Mouse (Mus musculus) gastrocnemius, adult 8-10 months (tissue): ENCODE measurements at regions not wholly inside any gene's neighbourhood (a gene's known extent, or its start where the extent isn't known, plus 50 kb on each side); places are given as distances from the start of the nearest gene placed in this dataset.

Experiments used
- DNase-seq, 2 experiments: peaks; one replicate each; pipeline ENCODE4 v3.0.0; 2022; ENCODE audit warnings: low spot score in 2 of 2

DNA sequence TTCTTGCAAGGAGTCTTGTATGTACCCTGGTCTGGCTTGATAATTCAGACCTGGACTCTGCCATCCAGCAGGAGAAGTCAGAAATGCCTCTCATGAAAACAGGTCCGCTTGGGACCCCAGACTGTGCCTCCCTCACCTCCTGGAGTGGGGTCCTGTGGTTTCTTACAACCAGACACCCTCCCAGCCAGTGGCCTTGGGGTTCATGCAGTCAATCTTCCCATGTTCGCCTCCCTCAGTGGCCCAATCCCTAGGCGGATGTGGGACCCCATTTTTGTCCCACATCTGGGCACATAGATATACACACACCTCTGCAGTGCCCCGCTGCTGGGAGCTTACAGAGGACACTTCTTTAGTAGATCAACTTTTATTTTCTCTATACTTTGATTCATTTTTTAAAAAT is 217.7 kb downstream of the Lrfn2 start:
- no peak for DNase-seq

DNA sequence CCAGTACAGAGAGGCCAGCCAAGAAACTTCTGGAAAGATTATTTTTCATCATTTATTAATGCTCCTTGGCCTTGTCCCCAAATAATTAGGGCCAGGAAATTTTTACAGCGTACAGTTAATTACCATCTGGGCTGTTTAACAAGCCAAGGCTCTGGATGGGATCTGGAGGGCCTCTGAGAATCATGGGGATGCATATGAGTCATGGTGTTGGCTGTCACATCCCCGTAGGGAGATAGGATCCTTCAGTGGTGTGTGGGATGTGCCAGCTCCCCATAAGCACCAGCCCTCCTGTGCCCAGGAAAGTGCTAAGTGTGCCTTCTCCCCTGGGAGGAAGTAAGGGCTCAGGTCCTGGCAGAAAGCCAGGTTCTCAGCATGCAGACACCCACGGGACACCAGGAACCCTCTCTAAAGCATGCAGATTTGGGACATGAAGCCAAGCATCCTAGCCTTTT is 218.8 kb downstream of the Lrfn2 start:
- DNase-seq, result peak; percentile 21 to 31

DNA sequence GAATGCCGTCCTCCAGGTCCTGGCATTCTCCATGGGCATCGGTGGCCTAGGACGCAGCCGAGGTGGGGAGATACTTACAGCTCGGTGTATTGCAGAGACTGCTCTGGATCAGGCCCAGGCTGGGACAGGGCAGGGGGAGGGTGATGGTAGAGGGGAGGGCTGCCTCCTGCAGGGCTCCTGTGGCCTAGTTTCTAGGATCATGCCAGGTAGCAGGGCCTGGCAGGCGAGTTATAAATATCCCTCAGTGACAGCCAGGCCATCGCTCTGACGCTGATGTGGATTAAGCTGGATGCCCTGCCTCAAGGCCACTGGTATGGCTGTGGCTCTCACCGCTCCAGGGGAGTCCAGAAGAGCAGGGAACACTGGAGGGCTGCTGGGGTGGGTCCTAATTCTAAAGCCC is 221.8 kb downstream of the Lrfn2 start:
- peak in 1 of 2 experiments; percentile 30 for DNase-seq

DNA sequence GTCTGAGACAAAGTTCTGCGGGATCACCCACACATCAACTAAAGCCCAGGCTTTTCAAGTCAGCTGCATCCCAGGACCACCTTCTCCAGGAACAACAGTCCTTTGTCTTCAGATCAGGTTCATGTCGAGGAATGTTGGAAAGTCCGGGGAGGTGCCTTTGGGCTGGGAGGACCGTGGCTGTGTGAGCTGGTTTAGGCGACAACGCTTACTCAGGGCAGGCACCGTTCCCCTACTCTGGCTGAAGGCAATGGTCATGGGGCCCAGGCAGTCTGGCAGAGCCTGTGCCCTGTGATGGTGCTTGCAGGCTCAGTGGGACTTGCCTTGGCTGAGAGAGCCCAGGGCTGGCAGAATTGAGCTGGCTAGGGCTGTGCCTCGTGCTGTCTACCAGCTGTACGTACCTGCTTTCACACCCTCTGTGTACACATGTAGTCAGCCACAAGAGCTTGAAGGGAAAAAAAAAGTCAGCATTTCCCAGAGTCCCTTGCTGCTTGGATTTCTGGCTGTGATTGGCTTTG is 222.9 kb downstream of the Lrfn2 start:
- DNase-seq, result no peak

DNA sequence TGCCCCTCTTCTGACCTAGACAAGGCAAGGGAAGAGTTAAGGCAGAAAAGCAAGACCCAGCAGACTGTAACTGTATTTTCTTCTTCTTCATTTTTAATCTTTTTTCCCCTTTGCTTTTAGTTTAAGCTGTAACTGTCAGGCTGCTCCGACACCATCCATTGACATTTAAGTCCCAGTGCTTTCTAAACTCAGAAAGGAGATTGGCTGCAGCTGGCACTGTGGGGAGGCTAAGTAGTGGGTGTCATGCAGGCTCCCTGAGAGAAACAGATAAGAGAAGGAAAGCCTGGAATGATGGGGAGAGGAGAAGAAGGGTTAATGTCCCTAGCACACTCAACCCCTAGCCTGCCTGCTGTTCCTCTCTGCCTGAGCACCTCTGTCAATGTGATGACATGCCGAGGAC is 225.4 kb downstream of the Lrfn2 start:
- no peak for DNase-seq

DNA sequence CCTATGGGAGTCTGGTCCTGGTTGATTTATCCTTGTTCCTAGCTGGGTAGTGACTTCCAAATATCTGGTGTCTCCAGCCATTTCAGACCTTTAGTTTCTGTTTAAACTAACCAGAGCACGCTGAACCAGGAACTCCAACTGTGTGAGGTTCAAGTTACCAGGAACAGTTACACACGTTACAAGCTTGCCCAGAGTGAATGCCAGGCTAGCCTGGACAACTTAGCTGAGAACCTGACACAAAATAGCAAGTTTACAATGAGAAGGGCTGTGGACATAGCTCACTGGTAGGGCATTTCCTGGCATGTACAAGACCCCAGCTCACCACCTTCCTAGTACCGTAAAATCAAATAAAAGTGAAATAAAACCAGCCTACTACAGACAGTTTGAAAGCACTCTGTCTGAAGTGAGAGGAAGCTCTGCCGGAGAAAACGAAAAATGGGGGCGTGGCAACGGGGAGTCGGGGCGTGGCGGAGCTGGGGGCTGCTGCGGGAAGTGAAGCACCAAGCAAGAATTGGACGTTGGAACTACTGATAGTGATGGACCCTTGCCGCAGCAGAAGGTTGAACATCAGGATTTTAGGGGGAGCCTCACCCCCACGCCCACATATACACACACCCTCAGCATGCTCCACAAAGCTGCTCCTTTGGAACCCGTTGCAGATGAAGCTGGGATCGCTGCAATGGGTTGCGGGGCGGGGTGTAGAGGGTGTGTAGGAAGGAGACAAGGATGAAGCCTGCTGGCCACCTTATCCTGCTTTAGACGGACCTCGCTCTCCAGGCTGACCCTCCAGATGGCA is 239.3 kb downstream of the Lrfn2 start:
- no peak for DNase-seq

DNA sequence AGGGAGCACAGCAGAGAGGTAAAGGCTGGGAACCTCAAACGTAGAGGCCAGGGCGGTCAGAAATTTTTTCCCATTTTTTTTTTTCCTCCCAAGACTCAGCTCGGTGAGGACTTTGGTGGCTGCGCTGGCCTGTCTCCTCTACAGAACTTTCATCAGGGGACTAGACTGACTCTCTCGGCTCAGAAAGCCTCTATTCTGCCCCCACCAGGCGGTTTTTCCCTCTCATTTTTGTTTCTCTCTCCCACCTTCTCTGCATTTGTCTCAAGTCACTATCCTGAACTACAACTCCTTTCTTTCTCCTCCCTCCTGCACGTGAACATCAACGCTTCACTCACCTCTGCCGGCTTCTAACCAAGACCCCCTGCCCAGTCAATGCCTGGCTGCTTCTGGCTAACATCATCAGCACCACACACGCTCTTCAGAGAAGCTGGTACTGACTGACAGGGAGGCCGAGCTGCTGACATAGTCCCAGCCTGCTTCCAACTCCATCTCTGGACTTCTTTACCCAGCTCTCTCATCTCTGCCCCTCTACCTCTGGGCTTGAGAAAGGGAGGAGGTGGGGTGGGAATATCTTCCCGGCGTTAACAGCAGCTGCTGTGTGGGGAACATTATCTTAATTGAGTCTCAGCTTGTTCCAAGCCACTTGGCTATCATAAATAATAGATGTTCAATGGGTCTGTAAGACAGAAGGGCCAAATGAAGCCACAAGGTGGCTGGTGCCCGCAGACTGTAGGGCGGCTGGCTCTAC is 240.0 kb downstream of the Lrfn2 start:
- DNase-seq, result no peak

DNA sequence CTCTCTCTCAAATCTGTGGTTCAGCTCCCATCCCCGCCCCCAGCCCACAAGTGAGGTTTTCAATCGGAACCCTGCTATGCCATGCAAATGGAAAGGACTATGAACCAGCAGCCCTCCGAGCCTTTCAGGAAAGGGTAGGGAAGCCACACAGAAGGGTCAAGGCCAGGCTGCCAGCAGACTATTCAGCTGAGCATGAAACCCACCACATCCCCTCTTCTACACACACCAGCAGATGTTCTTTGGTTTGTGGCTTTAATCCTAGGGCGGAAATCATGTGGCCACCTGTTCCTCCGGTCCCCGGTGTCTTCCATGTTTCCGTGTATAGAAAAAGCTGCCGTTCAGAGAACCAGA is 240.6 kb downstream of the Lrfn2 start:
- DNase-seq, result no peak

DNA sequence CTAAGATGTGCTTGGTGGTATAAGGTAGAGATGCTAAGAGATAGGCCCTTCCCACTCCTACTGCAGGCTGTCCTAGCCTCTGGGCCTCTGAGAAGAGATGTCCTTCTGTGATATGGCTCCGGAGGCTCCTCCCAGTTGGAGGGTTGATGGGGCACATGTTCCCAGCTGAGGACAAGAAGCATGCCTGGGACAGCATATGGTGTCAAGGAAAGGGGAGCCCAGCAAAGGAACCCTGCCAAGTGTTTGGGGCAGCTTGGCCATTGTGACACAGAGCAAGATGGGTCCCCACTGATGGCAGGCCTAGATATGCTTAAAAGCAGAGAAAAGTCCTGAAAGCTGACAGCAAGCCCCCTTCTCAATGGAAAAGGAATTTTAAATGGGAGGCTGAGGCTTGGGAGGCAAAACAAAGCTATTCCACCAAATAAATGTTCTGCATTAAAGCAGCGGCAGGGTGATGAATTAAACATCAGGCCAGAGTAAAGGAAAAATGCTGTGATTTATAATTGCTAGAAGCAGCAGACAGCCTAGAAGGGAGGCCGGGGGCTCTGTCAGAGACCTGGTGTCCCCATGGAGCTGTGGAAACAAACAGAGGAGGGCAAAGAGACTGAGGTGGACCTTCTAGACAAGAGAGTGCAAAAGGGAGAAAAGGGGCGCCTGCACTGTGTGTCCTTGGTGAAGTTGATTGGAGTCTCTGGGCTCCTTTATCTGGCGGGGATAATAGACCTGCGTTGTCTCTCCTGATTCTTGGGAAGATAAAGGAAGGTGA is 246.0 kb downstream of the Lrfn2 start:
- no peak for DNase-seq

DNA sequence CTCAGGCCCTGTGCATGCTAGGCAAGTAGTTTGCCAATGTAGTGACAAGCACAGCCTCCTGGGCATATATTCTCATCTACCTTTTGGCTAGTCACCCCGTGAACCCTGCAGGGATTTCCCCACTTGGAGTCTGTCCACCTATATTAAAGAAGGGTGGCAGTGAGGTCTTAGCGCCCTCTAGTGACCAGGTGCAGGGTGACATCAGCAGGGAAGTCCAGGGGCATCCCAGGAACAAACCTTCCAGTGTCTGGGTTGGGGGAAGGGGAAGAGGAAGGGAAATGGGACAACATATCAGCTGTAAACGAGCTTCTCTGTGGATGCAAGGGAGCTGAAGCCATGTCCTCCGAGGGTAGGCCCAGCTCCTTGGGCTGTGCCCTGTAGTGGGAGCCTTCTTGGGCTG is 245.7 kb upstream of the Mocs1 start:
- DNase-seq, result no peak

DNA sequence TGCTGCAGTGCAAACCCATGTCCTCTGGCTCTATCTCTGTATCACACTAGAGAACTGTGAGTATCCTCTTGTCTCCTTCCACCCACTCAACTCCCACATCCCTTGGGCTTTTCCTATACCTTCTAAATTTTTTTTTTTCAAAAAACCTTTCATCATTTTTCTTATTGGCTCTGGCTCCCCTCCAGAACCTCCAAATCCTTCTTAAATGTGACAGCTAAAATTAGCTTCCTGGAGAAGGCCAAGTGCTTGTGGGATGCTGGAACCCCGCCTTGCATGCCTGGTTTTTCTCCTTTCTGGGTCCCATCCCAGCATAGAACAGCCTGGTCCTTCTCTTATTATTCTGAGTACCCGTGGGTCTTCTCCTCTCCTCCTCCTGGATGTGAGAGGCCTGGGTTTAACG is 244.2 kb upstream of the Mocs1 start:
- DNase-seq, result no peak

DNA sequence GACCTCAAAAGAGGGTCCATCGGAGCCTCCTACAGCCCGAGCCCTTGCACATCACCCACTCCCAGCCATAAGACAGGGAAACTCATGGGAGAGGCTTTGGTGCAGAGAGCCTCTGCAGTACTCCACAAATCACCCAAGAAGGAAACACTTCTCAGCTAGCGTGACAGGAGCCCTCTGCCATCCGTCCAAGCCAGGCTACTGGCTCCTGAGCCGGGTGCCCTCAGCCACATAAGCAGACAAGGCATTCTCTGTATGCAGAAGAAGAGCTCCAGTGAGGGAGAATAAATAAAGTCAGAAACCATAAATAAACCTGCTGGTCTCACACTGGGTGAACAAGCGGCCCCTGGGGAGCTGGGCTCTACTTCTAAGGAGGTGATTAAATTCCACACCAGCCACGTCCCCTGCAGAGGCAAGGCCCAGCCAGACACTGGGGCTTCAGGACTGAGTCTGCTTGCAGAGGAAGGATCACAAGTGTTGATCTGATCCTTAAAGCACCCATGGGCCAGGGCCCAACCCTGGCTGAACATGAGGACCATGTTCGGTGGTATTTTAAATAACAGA is 243.0 kb upstream of the Mocs1 start:
- peak in 1 of 2 experiments; percentile 10 for DNase-seq

DNA sequence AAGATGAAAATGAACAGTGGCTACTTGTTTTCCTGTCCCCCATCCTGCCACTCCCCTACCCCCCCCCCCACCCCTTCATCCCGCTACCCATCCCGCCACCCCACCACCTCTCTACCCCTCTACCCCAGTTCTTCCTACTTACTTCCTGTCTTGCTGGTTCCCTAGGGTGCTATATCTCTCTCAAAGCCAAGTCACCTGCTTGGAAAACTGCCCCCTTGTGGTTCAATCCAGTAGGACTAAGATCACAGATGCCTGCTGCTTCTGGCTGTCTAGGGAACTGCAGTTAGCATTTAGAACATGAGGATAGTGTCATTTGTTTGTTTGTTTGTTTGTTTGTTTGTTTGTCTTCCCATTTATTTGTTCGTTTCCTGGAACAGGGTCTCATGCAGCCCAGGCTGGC is 238.4 kb upstream of the Mocs1 start:
- DNase-seq, result no peak

DNA sequence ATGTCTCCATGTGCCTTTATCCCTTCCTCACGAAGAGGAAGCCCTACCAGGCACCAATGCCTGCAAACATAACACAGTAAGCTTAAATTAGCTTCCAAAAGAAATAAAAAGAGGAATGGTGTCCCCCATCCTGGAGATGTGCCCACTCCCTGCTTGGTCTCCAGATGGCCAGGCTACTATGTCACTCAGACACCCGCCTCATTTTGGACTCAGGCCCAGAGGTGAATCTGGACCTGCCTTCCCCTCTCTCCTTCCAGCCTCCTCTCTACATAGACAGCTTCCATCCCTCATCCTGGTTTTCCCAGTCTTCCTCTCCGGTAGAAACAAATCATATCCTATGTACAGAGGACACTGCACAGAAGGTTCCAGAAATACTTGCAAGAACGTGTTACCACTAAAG is 237.8 kb upstream of the Mocs1 start:
- DNase-seq, result no peak

DNA sequence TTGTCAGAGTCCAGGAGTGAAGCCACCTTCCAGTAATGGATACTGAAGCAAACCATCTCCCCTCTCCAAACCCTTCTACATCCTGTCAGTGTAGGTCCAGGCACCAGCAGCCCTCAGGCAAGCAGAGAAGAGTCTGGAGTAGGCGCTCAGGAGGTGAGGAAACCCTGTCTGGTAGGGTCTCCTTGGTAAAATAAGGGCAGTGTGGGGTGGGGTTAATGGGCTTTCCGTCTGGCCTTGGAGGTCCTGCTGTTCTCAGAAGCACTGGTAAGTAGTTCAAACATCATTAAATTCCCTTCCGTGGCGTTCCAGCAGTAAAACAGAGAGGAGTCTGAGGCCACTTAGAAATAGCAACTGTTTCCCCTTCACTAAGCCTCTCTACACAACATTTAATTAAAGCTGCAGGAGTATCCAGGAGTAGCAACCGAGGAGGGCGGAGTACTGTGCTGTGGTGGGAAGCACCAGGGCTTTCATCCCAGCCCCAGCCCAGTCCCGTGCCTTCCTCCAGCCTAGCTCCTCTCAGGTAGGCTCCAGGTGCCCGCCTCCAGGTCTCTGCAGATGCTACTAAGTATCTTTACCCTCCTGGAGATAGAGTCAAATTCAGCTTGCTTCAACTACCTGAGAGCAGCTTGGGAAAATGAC is 232.0 kb upstream of the Mocs1 start:
- no peak for DNase-seq

DNA sequence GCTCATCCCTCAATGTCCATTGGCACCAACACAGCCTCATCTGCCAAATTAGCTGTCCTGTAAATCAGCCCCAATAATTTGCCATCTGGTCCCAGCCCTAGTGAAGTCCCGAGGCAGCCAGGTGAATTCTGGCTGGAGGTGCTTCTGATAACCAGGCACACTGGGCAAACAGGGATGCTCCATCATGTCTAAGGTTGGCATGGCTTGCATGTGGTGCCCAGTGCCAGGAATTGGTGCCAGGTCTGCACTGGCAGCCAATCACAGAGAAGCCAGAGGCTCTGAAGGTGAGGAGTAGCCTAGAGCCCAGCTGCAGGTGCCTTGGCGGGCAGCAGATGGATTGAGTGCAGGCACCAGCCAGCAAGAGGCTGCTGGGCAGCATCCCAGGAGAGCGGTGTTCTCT is 226.7 kb upstream of the Mocs1 start:
- DNase-seq, result no peak

DNA sequence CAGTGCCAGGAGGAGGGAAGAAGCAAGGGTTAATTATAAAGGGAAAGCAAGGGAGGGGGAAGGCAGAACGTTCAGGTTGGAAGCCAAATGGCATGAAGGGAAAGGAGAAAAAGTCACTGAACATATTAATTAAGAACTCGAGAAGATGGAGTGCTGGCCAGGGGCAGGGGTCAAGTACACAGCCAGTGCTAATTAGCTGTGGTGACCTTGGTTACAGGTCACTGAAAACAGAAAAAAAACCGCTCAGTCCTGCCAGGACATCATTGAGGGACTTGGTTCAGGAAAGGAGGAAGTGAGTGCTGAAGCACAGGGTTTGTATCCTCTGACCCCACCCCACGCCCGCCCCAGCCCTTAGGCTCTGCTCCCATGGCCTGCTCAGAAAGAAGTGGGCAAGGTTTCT is 223.1 kb upstream of the Mocs1 start:
- no peak for DNase-seq

DNA sequence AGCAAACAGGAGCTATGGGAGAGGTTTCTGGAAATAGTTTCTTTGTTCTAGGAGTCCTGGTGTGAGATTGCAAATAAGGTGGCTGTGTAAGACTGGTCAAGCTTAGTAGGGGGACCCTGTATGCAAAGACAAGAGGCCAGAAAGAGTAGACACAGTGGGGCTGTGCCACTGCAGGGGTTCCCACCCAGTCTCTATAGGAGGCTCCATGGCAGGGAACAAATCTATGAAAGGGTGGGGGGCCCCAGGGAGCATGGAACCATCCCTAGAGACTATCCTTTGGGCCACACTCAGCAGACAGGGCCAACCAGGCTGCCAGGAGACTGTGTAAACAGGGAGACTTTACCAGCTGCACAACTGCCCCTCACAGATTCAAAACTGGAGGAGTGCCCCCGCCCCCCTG is 222.6 kb upstream of the Mocs1 start:
- no peak for DNase-seq

DNA sequence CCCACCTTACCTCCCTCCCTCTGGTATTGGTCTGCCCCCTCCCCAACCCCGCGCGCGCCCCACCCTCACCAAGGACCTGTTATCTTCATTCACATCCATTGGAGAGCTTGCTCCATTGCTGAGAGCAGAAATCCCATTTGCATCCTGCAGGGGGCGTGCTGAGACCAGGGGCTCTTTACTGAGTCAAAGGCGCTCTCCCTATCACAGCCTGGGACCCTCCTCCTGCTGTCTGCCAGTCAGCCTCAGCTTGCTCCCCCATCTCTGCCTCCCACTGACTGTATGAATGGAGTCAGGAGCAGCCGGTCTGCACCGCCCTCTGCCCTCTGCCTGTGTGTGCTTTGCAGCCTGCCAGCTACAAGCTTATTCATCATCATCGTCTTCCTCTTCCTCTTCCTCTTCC is 221.5 kb upstream of the Mocs1 start:
- no peak for DNase-seq

DNA sequence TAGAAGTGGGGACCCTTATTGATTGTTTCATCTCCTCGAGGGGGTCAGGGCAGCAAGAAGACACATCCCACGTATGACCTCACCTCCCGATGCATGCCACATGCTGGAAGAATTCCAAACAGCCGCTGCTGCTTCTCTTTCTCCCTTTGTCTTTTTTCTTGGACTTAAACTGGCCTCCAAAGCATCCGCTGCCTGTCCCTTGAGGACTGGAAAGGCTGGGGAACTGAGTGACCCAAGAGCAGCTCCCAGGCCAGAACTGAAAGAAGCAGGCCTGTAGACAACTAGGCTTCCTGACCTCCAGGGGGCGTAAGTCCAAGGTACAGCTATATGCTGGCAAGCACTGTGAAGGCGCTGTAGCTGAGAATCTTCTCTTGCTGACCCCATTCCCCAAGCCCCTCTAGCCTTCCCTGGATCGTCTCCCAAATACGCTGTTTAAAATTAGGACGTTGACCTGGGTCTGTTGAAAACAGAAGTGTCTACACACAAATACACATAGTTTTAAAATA is 219.8 kb upstream of the Mocs1 start:
- no peak for DNase-seq

DNA sequence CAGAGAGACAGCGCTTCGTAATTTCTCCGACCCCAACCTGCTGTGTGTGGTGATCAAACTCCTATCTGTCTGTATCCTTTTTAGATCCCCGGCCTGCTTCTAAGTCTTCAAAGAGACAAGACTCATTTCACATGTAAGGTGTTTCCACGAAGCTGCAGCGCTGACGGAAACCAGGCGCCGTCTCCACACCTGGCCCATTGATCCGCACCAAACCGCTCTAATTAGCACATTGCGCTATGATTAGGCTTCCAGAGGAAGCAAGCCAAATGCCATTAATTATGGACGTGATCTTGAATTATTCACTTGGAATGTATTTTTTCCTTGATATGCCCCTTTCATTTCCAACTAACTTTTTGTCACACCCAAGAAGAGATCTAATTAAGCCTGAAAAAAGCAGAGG is 215.2 kb upstream of the Mocs1 start:
- DNase-seq, result no peak
